Mouse (Mus musculus) midbrain, embryonic 11.5 days (tissue): ENCODE data around the gene Lenep. TPM values are rescaled to one million over a fixed set of nuclear protein-coding genes. Genes with fewer than 3 reads are reported as not detected.

Source experiments
- ATAC-seq: fragments of 200-750 bp; cut with Nextera tagmentation; 2 replicates; pipeline ENCODE4 v1.8.0; 2017; ENCODE audit warnings: moderate TSS enrichment, moderate library complexity; ENCODE audit not compliant: low FRiP score
- DNase-seq: peaks from one replicate; pipeline ENCODE4 v3.0.0; 2015; ENCODE audit warnings: low spot score; ENCODE audit errors: missing footprints
- H3K27ac ChIP-seq: fragments of 300-500 bp; sonication (generic); 2 replicates; pipeline ENCODE4 v1.5.1; 2014; ENCODE audit warnings: low read depth, low read length
- H3K27me3 ChIP-seq: fragments of 300-500 bp; sonication (generic); 2 replicates; pipeline ENCODE4 v1.6.1; 2014; ENCODE audit warnings: mild to moderate bottlenecking, low read length, moderate library complexity, mixed read lengths; ENCODE audit not compliant: control insufficient read depth, insufficient read depth
- H3K36me3 ChIP-seq: fragments of 300-500 bp; sonication (generic); 2 replicates; pipeline ENCODE4 v1.6.1; 2014; ENCODE audit warnings: mild to moderate bottlenecking, low read length, moderate library complexity, mixed read lengths; ENCODE audit not compliant: control insufficient read depth, insufficient read depth
- H3K4me1 ChIP-seq: fragments of 300-500 bp; sonication (generic); 2 replicates; pipeline ENCODE4 v1.6.1; 2014; ENCODE audit warnings: low read length; ENCODE audit not compliant: control insufficient read depth, insufficient read depth
- H3K4me2 ChIP-seq: fragments of 300-500 bp; sonication (generic); 2 replicates; pipeline ENCODE4 v1.6.1; 2014; ENCODE audit warnings: mild to moderate bottlenecking, moderate library complexity
- H3K4me3 ChIP-seq: fragments of 300-500 bp; sonication (generic); 2 replicates; pipeline ENCODE4 v1.5.1; 2014; ENCODE audit warnings: low read depth, low read length
- H3K9ac ChIP-seq: fragments of 300-500 bp; sonication (generic); 2 replicates; pipeline ENCODE4 v1.6.1; 2014; ENCODE audit warnings: low read length
- H3K9me3 ChIP-seq: fragments of 300-500 bp; sonication (generic); 2 replicates; pipeline ENCODE4 v1.6.1; 2016; ENCODE audit warnings: low read length; ENCODE audit not compliant: control insufficient read depth
- WGBS: fragments of 180-500 bp; shearing (Covaris S2); extraction: QIAGEN DNeasy Blood & Tissue Kit; methylation state at CpG from one replicate; pipeline ENCODE4 v1.1.7; 2014; 5-methylcytosine and 5-hydroxymethylcytosine counted together
- polyA plus RNA-seq: library from polyadenylated mRNA; unstranded; fragments of >200 nt; fragmentation: Nextera tagmentation; extraction: Ambion mirVana; gene quantifications from 2 replicates; pipeline ENCODE4 v1.2.1, GENCODE M21; 2014

The Lenep gene
- polyA plus RNA-seq, 1 experiment from 2014 or later: not detected

DNA sequence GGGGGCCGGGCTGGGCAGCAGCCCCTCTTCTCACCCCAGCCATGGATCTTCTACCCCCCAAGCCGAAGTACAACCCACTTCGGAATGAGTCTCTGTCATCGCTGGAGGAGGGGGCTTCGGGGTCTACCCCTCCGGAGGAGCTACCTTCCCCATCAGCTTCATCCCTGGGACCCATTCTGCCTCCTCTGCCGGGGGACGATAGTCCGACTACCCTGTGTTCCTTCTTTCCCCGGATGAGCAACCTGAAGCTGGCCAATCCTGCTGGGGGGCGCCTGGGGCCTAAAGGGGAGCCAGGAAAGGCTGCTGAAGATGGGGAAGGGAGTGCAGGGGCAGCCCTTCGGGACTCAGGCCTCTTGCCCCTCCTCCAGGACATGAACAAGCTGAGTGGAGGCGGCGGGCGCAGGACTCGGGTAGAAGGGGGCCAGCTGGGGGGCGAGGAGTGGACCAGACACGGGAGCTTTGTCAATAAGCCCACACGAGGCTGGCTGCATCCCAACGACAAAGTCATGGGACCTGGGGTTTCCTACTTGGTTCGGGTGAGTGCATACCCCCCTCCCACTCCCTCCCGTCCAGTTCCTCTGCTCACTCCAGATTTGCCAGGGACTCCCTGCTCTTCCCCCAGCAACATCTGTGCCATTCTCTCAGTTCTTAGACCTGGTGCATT lies 19.3 kb upstream of the Lenep start:
- ATAC-seq (no peak), DNase-seq (peak; percentile 87)
- H3K9me3 ChIP-seq: no peaks in the 10 kb centered on the region
- 4% methylated on average over 22 of the region's 22 CpGs for WGBS
- H3K27ac ChIP-seq: no peak overlapping the region
- H3K9ac ChIP-seq: peak overlapping the region; percentile 71
- H3K27me3 ChIP-seq: no peaks in the 10 kb centered on the region
- peak overlapping the region; percentile 61 for H3K4me2 ChIP-seq
- peaks cover 28% of the 10 kb centered on the region for H3K4me1 ChIP-seq
- H3K4me3 ChIP-seq: peak overlapping the region; percentile 32
- no peaks in the 10 kb centered on the region for H3K36me3 ChIP-seq

DNA sequence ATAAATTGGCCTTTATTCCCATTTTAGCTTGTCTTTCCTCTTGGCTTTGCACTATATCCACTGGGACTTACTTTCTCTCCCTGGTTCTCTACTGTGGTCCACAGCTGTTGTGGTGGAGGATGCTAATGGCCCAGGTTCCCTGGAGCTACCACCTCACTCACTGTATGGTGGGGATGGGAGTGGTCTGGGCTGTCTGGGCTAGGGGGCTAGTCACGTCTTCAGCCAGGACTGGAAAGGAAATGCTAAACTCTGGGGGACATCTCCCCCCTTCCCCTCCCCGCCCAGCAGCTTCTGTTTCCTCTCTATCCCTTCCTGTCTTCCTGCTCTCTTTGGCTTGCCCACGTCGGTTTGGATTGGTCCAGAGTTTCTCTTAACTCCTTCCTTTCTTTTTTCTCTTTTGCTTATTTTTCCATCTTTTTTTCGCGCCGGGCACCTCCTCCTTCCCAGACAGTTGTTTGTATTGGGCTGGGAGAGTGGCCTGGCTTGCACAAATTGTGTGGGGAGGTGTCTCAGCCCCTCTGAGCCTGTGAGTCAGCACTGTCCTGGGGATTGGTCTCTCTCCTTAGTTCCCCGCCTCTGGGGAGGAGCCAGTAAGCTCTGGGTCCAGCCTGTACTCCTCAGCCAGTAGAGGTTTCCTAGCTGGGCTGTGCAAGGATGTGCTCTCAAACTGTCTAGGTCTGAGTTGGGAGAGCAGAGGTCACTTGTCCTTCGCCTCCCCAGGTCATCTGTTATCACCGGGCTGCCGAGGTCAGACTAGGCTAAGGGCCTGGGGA lies 18.6 kb upstream of the Lenep start:
- Histone ChIP-seq H3K27ac (peak overlapping the region; percentile 20; the same call in 1 of the 2 replicates), H3K36me3 (peaks cover 2% of the 10 kb centered on the region; the same call in 1 of the 2 replicates), H3K9ac (peak overlapping the region; percentile 71), H3K4me2 (peak overlapping the region; percentile 61), H3K4me3 (peak overlapping the region; percentile 32), H3K9me3 (no peaks in the 10 kb centered on the region), H3K27me3 (no peaks in the 10 kb centered on the region), H3K4me1 (peaks cover 32% of the 10 kb centered on the region)
- peak; percentile 36; the same call in 1 of the 2 replicates for ATAC-seq
- peak; percentile 91 for DNase-seq
- 4% methylated on average over 11 of the region's 11 CpGs for WGBS

DNA sequence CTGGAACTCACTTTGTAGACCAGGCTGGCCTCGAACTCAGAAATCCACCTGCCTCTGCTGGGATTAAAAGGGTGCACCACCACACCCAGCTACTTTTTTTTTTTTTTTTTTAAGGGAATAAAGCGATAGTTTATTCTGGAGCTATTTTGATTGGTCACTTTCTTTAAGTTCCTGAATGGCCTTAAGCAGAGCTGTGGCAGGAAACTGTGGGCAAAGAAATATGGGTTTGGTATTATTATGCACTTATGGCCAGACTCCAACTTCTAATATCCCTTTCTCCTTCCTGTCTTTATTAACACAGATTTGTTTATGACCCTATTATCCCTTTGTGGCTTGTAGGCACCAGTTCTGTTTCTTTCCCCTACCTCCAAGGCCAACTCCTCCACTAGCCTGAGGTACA lies 17.8 kb upstream of the Lenep start:
- Histone ChIP-seq H3K27me3 (no peaks in the 10 kb centered on the region), H3K4me1 (peaks cover 32% of the 10 kb centered on the region), H3K4me3 (0 out of 2 replicates have a peak overlapping the region, but pooled peaks have one; percentile 3), H3K36me3 (peaks cover 7% of the 10 kb centered on the region; the same call in 1 of the 2 replicates), H3K9ac (no peak overlapping the region), H3K27ac (no peak overlapping the region), H3K4me2 (0 out of 2 replicates have a peak overlapping the region, but pooled peaks have one; percentile 61), H3K9me3 (no peaks in the 10 kb centered on the region)
- ATAC-seq (no peak), DNase-seq (no peak)
- WGBS: 54% methylated on average over 2 of the region's 2 CpGs

DNA sequence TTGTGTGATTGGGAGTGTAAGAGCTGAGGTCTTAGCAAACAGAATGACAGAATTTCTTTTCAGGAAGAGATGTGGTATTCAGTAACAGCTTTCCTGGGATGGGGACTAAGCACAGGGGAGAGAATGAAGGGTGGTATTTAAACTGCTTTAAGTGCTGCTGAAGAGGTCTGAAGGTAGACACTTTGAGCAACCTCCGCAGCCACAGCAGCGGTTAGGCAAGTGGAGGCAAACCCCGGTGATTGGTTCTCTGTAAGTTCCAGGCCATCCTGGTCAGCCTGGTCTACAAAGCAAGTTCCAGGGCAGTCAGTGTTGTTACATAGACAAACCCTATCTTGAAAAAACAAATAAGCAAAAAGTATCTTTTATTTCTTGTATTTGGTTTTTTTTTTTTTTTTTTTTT lies 17.4 kb upstream of the Lenep start:
- no peaks in the 10 kb centered on the region for H3K9me3 ChIP-seq

DNA sequence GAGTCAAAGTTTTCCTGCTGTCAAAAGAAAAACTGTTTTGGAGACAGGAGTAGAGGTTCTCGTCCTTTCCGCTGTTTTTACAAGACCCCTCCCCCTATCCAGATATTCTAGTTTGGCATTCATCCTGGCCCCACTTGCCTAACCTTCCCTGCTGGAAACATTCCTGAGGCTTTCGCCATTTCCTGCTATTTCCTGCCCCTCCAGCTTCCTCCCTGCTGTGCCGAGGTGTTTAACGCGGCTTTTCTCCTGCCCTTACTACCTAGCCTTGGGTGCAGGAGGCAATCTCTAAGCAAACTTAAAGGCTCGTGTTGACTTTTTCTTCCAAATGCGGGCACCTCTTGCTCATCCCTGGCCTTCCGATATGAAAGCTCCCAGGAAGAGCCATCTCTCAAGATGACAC lies 17.0 kb upstream of the Lenep start:
- Histone ChIP-seq H3K27me3 (no peaks in the 10 kb centered on the region), H3K9me3 (no peaks in the 10 kb centered on the region), H3K4me3 (peak overlapping the region; percentile 64), H3K36me3 (peaks cover 12% of the 10 kb centered on the region; the same call in 1 of the 2 replicates), H3K4me2 (peak overlapping the region; percentile 87), H3K9ac (peak overlapping the region; percentile 73), H3K4me1 (peaks cover 32% of the 10 kb centered on the region), H3K27ac (no peak overlapping the region; the same call in 1 of the 2 replicates)
- no peak for DNase-seq
- 4% methylated on average over 9 of the region's 9 CpGs for WGBS
- no peak for ATAC-seq

More for the DNA sequence above, 17.4 kb upstream of the Lenep start:
- peak overlapping the region; percentile 87 for H3K4me2 ChIP-seq
- no peak overlapping the region for H3K27ac ChIP-seq
- H3K36me3 ChIP-seq: peaks cover 8% of the 10 kb centered on the region; the same call in 1 of the 2 replicates
- H3K27me3 ChIP-seq: no peaks in the 10 kb centered on the region
- H3K4me1 ChIP-seq: peaks cover 32% of the 10 kb centered on the region
- peak overlapping the region; percentile 73 for H3K9ac ChIP-seq
- peak overlapping the region; percentile 64 for H3K4me3 ChIP-seq
- DNase-seq (no peak), ATAC-seq (no peak)
- 42% methylated on average over 3 of the region's 3 CpGs for WGBS

DNA sequence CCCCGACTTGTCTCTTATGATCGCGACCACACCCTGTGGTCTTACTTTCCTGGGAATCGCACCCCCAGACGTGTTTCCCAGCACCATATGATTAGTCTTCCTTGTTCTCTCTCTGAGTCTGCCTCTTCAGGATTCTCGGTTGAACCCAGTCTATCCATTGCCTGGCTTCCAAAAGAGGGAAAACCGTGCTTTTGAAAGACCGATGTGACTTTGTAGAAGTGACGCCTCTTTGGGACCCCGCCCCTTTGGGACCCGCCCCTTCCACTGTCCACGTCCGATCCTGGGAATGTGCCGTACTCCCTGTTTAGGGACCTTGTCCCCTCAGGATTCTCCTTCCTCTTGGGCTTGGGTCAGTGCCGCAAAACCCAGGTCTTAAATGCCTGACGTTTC lies 16.3 kb upstream of the Lenep start:
- H3K36me3 ChIP-seq: peaks cover 16% of the 10 kb centered on the region; the same call in 1 of the 2 replicates
- ATAC-seq (peak; percentile 14), DNase-seq (no peak)
- H3K4me1 ChIP-seq: peaks cover 32% of the 10 kb centered on the region
- peak overlapping the region; percentile 73 for H3K9ac ChIP-seq
- H3K27ac ChIP-seq: peak overlapping the region; percentile 87
- peak overlapping the region; percentile 64 for H3K4me3 ChIP-seq
- WGBS: under 1% methylated on average over 16 of the region's 16 CpGs
- no peaks in the 10 kb centered on the region for H3K27me3 ChIP-seq
- peak overlapping the region; percentile 87 for H3K4me2 ChIP-seq
- no peaks in the 10 kb centered on the region for H3K9me3 ChIP-seq

DNA sequence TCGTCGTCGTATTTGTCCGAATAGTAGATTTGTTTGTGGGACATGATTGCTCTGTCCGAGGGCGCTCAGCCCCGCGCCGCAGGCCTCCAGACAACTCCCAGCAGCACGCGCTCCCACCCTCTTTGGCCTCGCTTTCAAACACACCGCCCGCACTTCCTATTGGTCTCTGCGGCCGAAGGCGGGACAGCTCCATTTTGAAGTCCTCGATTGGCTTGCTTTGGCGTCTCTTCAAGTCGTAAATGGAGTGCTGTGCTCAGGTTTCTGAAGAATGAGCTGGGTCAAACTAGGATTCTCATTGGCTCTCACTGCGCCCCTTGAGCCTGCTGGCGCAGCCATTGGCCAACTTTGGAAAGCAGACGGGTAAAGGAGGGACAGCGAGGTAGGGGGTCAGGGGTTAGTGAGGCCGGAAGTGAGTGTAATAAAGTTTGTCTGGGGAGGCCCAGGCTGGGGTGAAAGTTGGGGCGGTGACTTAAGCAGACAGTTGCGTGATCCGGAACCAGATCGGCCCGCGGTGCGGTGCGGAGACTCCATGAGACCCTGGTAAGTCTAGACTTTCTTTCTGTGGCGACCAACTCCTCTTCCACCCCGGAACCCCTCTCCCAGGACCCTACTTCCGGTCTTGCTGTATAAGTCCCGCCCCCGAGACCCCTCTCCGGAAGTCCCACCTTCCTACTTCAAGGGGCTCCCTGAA lies 15.7 kb upstream of the Lenep start, which contains the start of the genes Cks1b and Shc1:
Gene Cks1b, minus strand, starts transcription at position 214 of the 691 bp plus-strand sequence.
Gene Shc1, plus strand, starts transcription at position 274 of the 691 bp plus-strand sequence.
- peaks cover 16% of the 10 kb centered on the region; the same call in 1 of the 2 replicates for H3K36me3 ChIP-seq
- H3K27ac ChIP-seq: peak within 1 kb of the TSS; percentile 87
- peaks cover 32% of the 10 kb centered on the region for H3K4me1 ChIP-seq
- ATAC-seq: peak; percentile 97
- no peaks in the 10 kb centered on the region for H3K9me3 ChIP-seq
- WGBS: under 1% methylated on average over 39 of the region's 39 CpGs
- H3K4me3 ChIP-seq: peak within 1 kb of the TSS; percentile 64
- no peaks in the 10 kb centered on the region for H3K27me3 ChIP-seq
- H3K4me2 ChIP-seq: peak within 1 kb of the TSS; percentile 87
- H3K9ac ChIP-seq: peak within 1 kb of the TSS; percentile 76
- DNase-seq: peak; percentile 99

DNA sequence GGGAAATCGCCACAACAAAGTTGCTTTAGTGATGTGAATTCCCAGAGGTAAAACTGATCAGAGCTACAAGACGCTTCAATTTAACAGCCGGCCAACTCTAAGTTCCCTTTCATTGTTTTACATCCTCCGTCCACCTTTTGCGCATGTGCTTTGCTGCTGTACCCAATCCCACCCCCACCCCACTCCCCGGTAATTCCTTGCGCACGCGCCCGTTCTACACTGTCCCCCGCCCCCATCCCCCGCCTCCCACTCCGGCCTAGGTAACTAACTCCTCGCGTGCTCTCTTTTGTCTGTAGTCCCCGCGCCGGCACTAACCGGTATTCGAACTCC lies 15.2 kb upstream of the Lenep start:
- WGBS: under 1% methylated on average over 20 of the region's 20 CpGs
- Histone ChIP-seq H3K9ac (peak overlapping the region; percentile 76), H3K4me3 (peak overlapping the region; percentile 64), H3K36me3 (peaks cover 16% of the 10 kb centered on the region; the same call in 1 of the 2 replicates), H3K4me2 (peak overlapping the region; percentile 83), H3K9me3 (no peaks in the 10 kb centered on the region), H3K27me3 (no peaks in the 10 kb centered on the region), H3K27ac (peak overlapping the region; percentile 64), H3K4me1 (peaks cover 32% of the 10 kb centered on the region)
- DNase-seq (no peak), ATAC-seq (peak; percentile 60)
